Mouse (Mus musculus) urinary bladder, postnatal 36 days (tissue): ENCODE measurements at regions not wholly inside any gene's neighbourhood (a gene's known extent, or its start where the extent isn't known, plus 50 kb on each side); places are given as distances from the start of the nearest gene placed in this dataset.

Source experiments
- DNase-seq, 2 experiments: peaks; one replicate each; pipeline ENCODE4 v3.0.0; 2022; ENCODE audit warnings: low spot score in 2 of 2, mixed read lengths in 1 of 2

DNA sequence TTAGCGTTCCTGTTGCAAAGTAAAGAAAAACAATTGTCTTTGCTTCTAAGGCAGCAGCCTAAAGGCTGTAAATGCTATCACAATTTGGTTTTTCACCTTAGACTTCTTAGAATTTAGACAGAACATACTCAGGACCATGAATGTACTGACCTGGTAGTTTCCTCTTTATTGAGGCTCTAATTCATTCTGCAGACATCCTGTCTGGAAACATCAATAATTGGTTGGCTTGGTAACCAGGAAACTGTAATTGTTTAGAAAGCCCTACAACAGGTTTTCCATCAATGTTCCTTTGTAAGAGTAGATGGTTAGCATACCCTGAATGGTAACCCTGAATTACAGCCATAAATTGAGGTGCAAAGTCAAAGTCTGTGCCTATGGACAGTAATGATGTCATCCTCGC lies 67.4 kb upstream of the Prr30 start:
- no peak for DNase-seq
